Mouse (Mus musculus) kidney, embryonic 16.5 days (tissue): ENCODE measurements around the gene Prss46. TPM values are rescaled to one million over a fixed set of nuclear protein-coding genes. Genes with fewer than 3 reads are reported as not detected.

Source experiments
- ATAC-seq: fragments of 200-750 bp; cut with Nextera tagmentation; 2 replicates; pipeline ENCODE4 v1.8.0; 2017; ENCODE audit warnings: moderate TSS enrichment; ENCODE audit not compliant: low FRiP score, low TSS enrichment
- H3K27ac ChIP-seq: fragments of 300-500 bp; sonication (generic); 2 replicates; pipeline ENCODE4 v1.5.1; 2014; ENCODE audit warnings: low read length
- H3K27me3 ChIP-seq: fragments of 300-500 bp; sonication (generic); 2 replicates; pipeline ENCODE4 v1.6.1; 2014; ENCODE audit warnings: low read length, control low read depth, mixed read lengths; ENCODE audit not compliant: insufficient read depth
- H3K36me3 ChIP-seq: fragments of 300-500 bp; sonication (generic); 2 replicates; pipeline ENCODE4 v1.6.1; 2014; ENCODE audit warnings: low read length, control low read depth, mixed read lengths; ENCODE audit not compliant: insufficient read depth
- H3K4me1 ChIP-seq: fragments of 300-500 bp; sonication (generic); 2 replicates; pipeline ENCODE4 v1.6.1; 2014; ENCODE audit warnings: low read length, control low read depth, mixed read lengths; ENCODE audit not compliant: insufficient read depth
- H3K4me2 ChIP-seq: fragments of 300-500 bp; sonication (generic); replicated peaks from 2 replicates; pipeline ENCODE4 v1.6.1; 2014; ENCODE audit warnings: low read depth, low read length
- H3K4me3 ChIP-seq: fragments of 300-500 bp; sonication (generic); 2 replicates; pipeline ENCODE4 v1.5.1; 2014; ENCODE audit warnings: mild to moderate bottlenecking, low read length
- H3K9ac ChIP-seq: fragments of 300-500 bp; sonication (generic); replicated peaks from 2 replicates; pipeline ENCODE4 v1.6.1; 2014; ENCODE audit warnings: low read length
- H3K9me3 ChIP-seq: fragments of 300-500 bp; sonication (generic); 2 replicates; pipeline ENCODE4 v1.6.1; 2016; ENCODE audit warnings: low read length, control low read depth
- WGBS: fragments of 180-500 bp; shearing (Covaris S2); extraction: QIAGEN DNeasy Blood & Tissue Kit; methylation state at CpG from one replicate; pipeline ENCODE4 v1.1.7; 2014; 5-methylcytosine and 5-hydroxymethylcytosine counted together
- polyA plus RNA-seq: library from polyadenylated mRNA; unstranded; fragments of >200 nt; fragmentation: Nextera tagmentation; extraction: Ambion mirVana; gene quantifications from 2 replicates; pipeline ENCODE4 v1.2.1, GENCODE M21; 2015

Prss46 gene
- polyA plus RNA-seq, 1 experiment from 2014 or later = not detected

- Histone ChIP-seq H3K4me2 (no peak overlapping the region), H3K9me3 (no peaks in the 10 kb centered on the region), H3K27me3 (no peaks in the 10 kb centered on the region), H3K4me3 (no peak overlapping the region), H3K36me3 (no peaks in the 10 kb centered on the region), H3K4me1 (peaks cover 20% of the 10 kb centered on the region), H3K27ac (peak overlapping the region; percentile 31; the same call in 1 of the 2 replicates), H3K9ac (no peak overlapping the region)
- no peak for ATAC-seq
- WGBS = 64% methylated on average over 12 of the region's 12 CpGs
These were observed 46.9 kb downstream of the Prss46 start for GRCm38 (mm10) chr9:110891077-110891828.

GRCm38 (mm10) chr9:110892552-110892951, 48.2 kb downstream of the Prss46 start:
- Histone ChIP-seq H3K36me3 (no peaks in the 10 kb centered on the region), H3K9me3 (no peaks in the 10 kb centered on the region), H3K4me3 (no peak overlapping the region), H3K9ac (no peak overlapping the region), H3K27ac (no peak overlapping the region), H3K4me1 (peaks cover 22% of the 10 kb centered on the region), H3K27me3 (no peaks in the 10 kb centered on the region), H3K4me2 (no peak overlapping the region)
- no peak for ATAC-seq
- 86% methylated on average over 3 of the region's 3 CpGs for WGBS

GRCm38 (mm10) chr9:110893429-110893828, 49.1 kb downstream of the Prss46 start:
- 71% methylated on average over 10 of the region's 10 CpGs for WGBS
- no peak for ATAC-seq

GRCm38 (mm10) chr9:110895507-110895906, 51.2 kb downstream of the Prss46 start:
- Histone ChIP-seq H3K36me3 (no peaks in the 10 kb centered on the region), H3K4me1 (peaks cover 14% of the 10 kb centered on the region), H3K4me3 (no peak overlapping the region), H3K27ac (no peak overlapping the region), H3K4me2 (no peak overlapping the region), H3K27me3 (no peaks in the 10 kb centered on the region), H3K9ac (no peak overlapping the region), H3K9me3 (no peaks in the 10 kb centered on the region)
- ATAC-seq = peak; percentile 41
- 44% methylated on average over 5 of the region's 5 CpGs for WGBS

More at GRCm38 (mm10) chr9:110893429-110893828, 49.1 kb downstream of the Prss46 start:
- no peak overlapping the region for H3K4me2 ChIP-seq
- no peaks in the 10 kb centered on the region for H3K27me3 ChIP-seq
- H3K9ac ChIP-seq = no peak overlapping the region
- no peaks in the 10 kb centered on the region for H3K36me3 ChIP-seq
- no peak overlapping the region for H3K4me3 ChIP-seq
- H3K27ac ChIP-seq = no peak overlapping the region
- no peaks in the 10 kb centered on the region for H3K9me3 ChIP-seq
- peaks cover 22% of the 10 kb centered on the region for H3K4me1 ChIP-seq

- no peaks in the 10 kb centered on the region for H3K9me3 ChIP-seq
- H3K27ac ChIP-seq = no peak overlapping the region
- no peak overlapping the region for H3K9ac ChIP-seq
- no peaks in the 10 kb centered on the region for H3K36me3 ChIP-seq
- H3K27me3 ChIP-seq = no peaks in the 10 kb centered on the region
- 13% methylated on average over 7 of the region's 7 CpGs for WGBS
- H3K4me1 ChIP-seq = peaks cover 11% of the 10 kb centered on the region; the same call in 1 of the 2 replicates
- peak overlapping the region; percentile 4; the same call in 1 of the 2 replicates for H3K4me3 ChIP-seq
- peak; percentile 52 for ATAC-seq
- H3K4me2 ChIP-seq = peak overlapping the region; percentile 44
These were observed 51.7 kb downstream of the Prss46 start for GRCm38 (mm10) chr9:110895994-110896393.

- Histone ChIP-seq H3K4me1 (peaks cover 11% of the 10 kb centered on the region; the same call in 1 of the 2 replicates), H3K36me3 (no peaks in the 10 kb centered on the region), H3K9ac (0 out of 2 replicates have a peak overlapping the region, but pooled peaks have one; percentile 11), H3K9me3 (no peaks in the 10 kb centered on the region), H3K27me3 (no peaks in the 10 kb centered on the region), H3K27ac (no peak overlapping the region), H3K4me2 (peak overlapping the region; percentile 44), H3K4me3 (peak overlapping the region; percentile 4; the same call in 1 of the 2 replicates)
- 8% methylated on average over 6 of the region's 6 CpGs for WGBS
- peak; percentile 41 for ATAC-seq
These were observed 52.3 kb downstream of the Prss46 start for GRCm38 (mm10) chr9:110896595-110896994.

- no peaks in the 10 kb centered on the region for H3K9me3 ChIP-seq
- peaks cover 11% of the 10 kb centered on the region; the same call in 1 of the 2 replicates for H3K4me1 ChIP-seq
- ATAC-seq = no peak
- H3K27me3 ChIP-seq = no peaks in the 10 kb centered on the region
- H3K27ac ChIP-seq = no peak overlapping the region
- no peaks in the 10 kb centered on the region for H3K36me3 ChIP-seq
- H3K9ac ChIP-seq = no peak overlapping the region
- 42% methylated on average over 10 of the region's 10 CpGs for whole genome bisulfite sequencing
- no peak overlapping the region for H3K4me2 ChIP-seq
- H3K4me3 ChIP-seq = no peak overlapping the region
These were observed 55.2 kb downstream of the Prss46 start for GRCm38 (mm10) chr9:110899451-110900008.

- Histone ChIP-seq H3K27ac (no peak overlapping the region), H3K4me1 (peaks cover 2% of the 10 kb centered on the region; the same call in 1 of the 2 replicates), H3K4me2 (no peak overlapping the region), H3K27me3 (no peaks in the 10 kb centered on the region), H3K36me3 (no peaks in the 10 kb centered on the region), H3K9ac (no peak overlapping the region), H3K4me3 (no peak overlapping the region), H3K9me3 (no peaks in the 10 kb centered on the region)
- ATAC-seq = no peak
- WGBS = 93% methylated on average over 6 of the region's 6 CpGs
These were observed 56.9 kb downstream of the Prss46 start for GRCm38 (mm10) chr9:110901204-110901603.

- Histone ChIP-seq H3K27me3 (no peaks in the 10 kb centered on the region), H3K4me2 (no peak overlapping the region), H3K4me3 (no peak overlapping the region), H3K4me1 (no peaks in the 10 kb centered on the region), H3K9ac (no peak overlapping the region), H3K27ac (no peak overlapping the region), H3K36me3 (no peaks in the 10 kb centered on the region), H3K9me3 (0 out of 2 replicates have a peak, but pooled peaks cover 1% of the 10 kb centered on the region)
- ATAC-seq = no peak
- 88% methylated on average over 4 of the region's 4 CpGs for WGBS
These were observed 58.0 kb downstream of the Prss46 start for GRCm38 (mm10) chr9:110902271-110902670.
